Mouse (Mus musculus) midbrain, postnatal 0 days (tissue): ENCODE measurements around the gene Rpap1. TPM values are rescaled to one million over a fixed set of nuclear protein-coding genes. Genes with fewer than 3 reads are reported as not detected.
"Not testable (repeated sequence)": the region's sequence is repeated elsewhere in the genome, so short reads cannot be mapped to it uniquely, and the experiment has no call there.

Source experiments
- ATAC-seq: fragments of 200-750 bp; cut with Nextera tagmentation; 2 replicates; pipeline ENCODE4 v1.8.0; 2017; ENCODE audit warnings: moderate number of reproducible peaks, mild to moderate bottlenecking, moderate TSS enrichment, moderate library complexity; ENCODE audit not compliant: low FRiP score
- DNase-seq: peaks from one replicate; pipeline ENCODE4 v3.0.0-alpha.2; 2015; ENCODE audit warnings: low spot score
- H3K27ac ChIP-seq: fragments of 300-500 bp; sonication (generic); 2 replicates; pipeline ENCODE4 v1.5.1; 2014; ENCODE audit warnings: low read depth, mild to moderate bottlenecking, low read length, mixed read lengths
- H3K27me3 ChIP-seq: fragments of 300-500 bp; sonication (generic); 2 replicates; pipeline ENCODE4 v1.6.1; 2014; ENCODE audit warnings: low read length, control low read depth, mixed read lengths; ENCODE audit not compliant: insufficient read depth
- H3K36me3 ChIP-seq: fragments of 300-500 bp; sonication (generic); 2 replicates; pipeline ENCODE4 v1.6.1; 2014; ENCODE audit warnings: low read length, control low read depth, mixed read lengths; ENCODE audit not compliant: insufficient read depth
- H3K4me1 ChIP-seq: fragments of 300-500 bp; sonication (generic); 2 replicates; pipeline ENCODE4 v1.6.1; 2014; ENCODE audit warnings: mild to moderate bottlenecking, control low read depth, antibody characterized with exemption, low read length, mixed read lengths; ENCODE audit not compliant: insufficient read depth
- H3K4me2 ChIP-seq: fragments of 300-500 bp; sonication (generic); 2 replicates; pipeline ENCODE4 v1.6.1; 2014; ENCODE audit warnings: low read depth, mild to moderate bottlenecking, low read length, mixed read lengths; ENCODE audit not compliant: poor library complexity, severe bottlenecking
- H3K4me3 ChIP-seq: fragments of 300-500 bp; sonication (generic); 2 replicates; pipeline ENCODE4 v1.5.1; 2014; ENCODE audit warnings: low read depth, mild to moderate bottlenecking, low read length, moderate library complexity
- H3K9ac ChIP-seq: fragments of 300-500 bp; sonication (generic); replicated peaks from 2 replicates; pipeline ENCODE4 v1.6.1; 2014; ENCODE audit warnings: mild to moderate bottlenecking, low read length, moderate library complexity, mixed read lengths; ENCODE audit not compliant: poor library complexity, severe bottlenecking
- H3K9me3 ChIP-seq: fragments of 300-500 bp; sonication (generic); 2 replicates; pipeline ENCODE4 v1.6.1; 2016; ENCODE audit warnings: low read length, control low read depth
- CTCF ChIP-seq: IDR thresholded peaks from 2 replicates; pipeline ENCODE4 v1.5.1; 2016; ENCODE audit warnings: antibody characterized with exemption, mild to moderate bottlenecking
- whole genome bisulfite sequencing: fragments of 180-500 bp; shearing (Covaris S2); extraction: QIAGEN DNeasy Blood & Tissue Kit; methylation state at CpG from one replicate; pipeline ENCODE4 v1.1.7; 2014; 5-methylcytosine and 5-hydroxymethylcytosine counted together
- polyA plus RNA-seq: library from polyadenylated mRNA; unstranded; fragments of >200 nt; fragmentation: Nextera tagmentation; extraction: Ambion mirVana; gene quantifications from 2 replicates; pipeline ENCODE4 v1.2.1, GENCODE M21; 2015
- total RNA-seq: library from RNA; depleted of rRNA; stranded (reverse); fragments of >200 nt; gene quantifications from 2 replicates; pipeline ENCODE4 v1.2.3, GENCODE M21; 2014; rRNA removed

Rpap1 gene
- total and polyA plus RNA-seq, 2 experiments from 2014 or later: 11.1 to 16.0 TPM

DNA sequence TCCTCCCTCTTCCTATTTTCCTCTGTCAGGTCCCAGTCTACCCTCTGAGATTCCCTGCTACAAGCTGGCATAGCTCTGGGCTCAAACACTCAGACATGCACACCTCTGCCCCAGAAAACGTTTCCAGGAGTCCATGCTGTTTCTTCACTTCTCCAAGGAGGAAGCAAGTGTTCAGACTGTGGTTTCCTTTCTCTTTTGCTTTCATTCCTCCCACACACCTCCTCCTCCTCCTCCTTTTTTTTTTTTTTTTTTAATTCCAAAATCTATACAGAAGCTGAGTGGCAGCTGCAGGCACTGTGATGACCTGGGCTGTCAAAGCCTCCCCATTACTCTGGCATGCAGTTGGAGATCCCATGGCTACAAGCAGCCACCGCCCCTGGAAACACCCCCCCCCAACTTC, 46.8 kb downstream of the Rpap1 start:
- Histone ChIP-seq H3K9me3 (no peaks in the 10 kb centered on the region), H3K9ac (no peak overlapping the region), H3K27me3 (peaks cover 45% of the 10 kb centered on the region), H3K4me1 (peaks cover 12% of the 10 kb centered on the region; the same call in 1 of the 2 replicates), H3K27ac (no peak overlapping the region), H3K36me3 (0 out of 2 replicates have a peak, but pooled peaks cover 4% of the 10 kb centered on the region), H3K4me3 (no peak overlapping the region), H3K4me2 (no peak overlapping the region)
- ATAC-seq: no peak
- no peak for TF ChIP-seq CTCF
- 13% methylated on average over 2 of the region's 2 CpGs for WGBS
- no peak for DNase-seq

DNA sequence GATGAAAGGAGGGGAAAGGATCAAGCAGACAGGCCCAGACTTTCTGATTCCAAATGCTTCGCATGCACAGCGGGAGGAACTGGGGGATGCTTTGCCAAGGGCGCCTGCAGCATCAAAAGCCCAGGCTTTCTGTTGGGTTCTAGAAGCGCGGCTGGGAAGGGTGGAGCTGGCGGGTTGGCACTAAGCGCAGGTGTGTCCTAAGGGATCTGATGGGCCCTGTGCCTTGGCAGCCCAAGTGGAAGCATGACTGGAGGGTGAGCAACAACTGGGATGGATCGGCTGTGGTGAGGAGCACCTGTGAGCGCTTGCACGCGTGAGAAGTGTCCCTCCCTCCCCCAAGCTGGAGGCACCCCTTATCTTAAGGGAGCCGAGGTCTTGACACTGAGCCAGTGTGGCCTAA, 50.2 kb downstream of the Rpap1 start:
- ATAC-seq: no peak

DNA sequence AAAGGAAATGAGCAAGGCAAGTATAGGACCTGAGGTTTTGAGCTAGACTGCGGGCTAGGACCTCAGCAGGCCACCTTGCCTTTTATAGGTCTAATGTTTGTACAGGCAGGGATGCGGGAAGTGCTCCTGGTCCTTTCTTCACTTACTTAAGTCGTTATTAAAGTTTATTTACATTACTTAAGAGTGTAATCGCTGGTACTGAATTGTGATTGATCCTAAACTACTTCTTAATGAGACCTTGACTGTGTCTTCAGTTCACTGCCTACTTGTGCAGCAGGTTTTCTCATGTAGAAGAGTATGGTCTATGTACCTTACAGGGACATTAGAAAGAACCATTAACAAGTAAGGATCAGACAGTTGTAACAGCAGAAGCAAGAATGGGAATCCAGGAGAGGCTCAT, 56.6 kb downstream of the Rpap1 start:
- H3K4me2 ChIP-seq: no peak overlapping the region
- H3K9me3 ChIP-seq: no peaks in the 10 kb centered on the region
- 92% methylated on average over 4 of the region's 4 CpGs for WGBS
- no peaks in the 10 kb centered on the region for H3K27me3 ChIP-seq
- H3K27ac ChIP-seq: no peak overlapping the region
- DNase-seq (no peak), ATAC-seq (no peak)
- no peaks in the 10 kb centered on the region for H3K4me1 ChIP-seq
- H3K4me3 ChIP-seq: no peak overlapping the region
- TF ChIP-seq CTCF: no peak
- no peak overlapping the region for H3K9ac ChIP-seq
- peaks cover 66% of the 10 kb centered on the region for H3K36me3 ChIP-seq

More for the DNA sequence above, 50.2 kb downstream of the Rpap1 start:
- DNase-seq: no peak
- Histone ChIP-seq H3K4me3 (no peak overlapping the region), H3K9ac (no peak overlapping the region), H3K36me3 (peaks cover 20% of the 10 kb centered on the region), H3K4me2 (no peak overlapping the region), H3K9me3 (no peaks in the 10 kb centered on the region), H3K4me1 (peaks cover 5% of the 10 kb centered on the region; the same call in 1 of the 2 replicates), H3K27me3 (peaks cover 19% of the 10 kb centered on the region), H3K27ac (no peak overlapping the region)
- 20% methylated on average over 12 of the region's 12 CpGs for WGBS
- TF ChIP-seq CTCF: no peak

DNA sequence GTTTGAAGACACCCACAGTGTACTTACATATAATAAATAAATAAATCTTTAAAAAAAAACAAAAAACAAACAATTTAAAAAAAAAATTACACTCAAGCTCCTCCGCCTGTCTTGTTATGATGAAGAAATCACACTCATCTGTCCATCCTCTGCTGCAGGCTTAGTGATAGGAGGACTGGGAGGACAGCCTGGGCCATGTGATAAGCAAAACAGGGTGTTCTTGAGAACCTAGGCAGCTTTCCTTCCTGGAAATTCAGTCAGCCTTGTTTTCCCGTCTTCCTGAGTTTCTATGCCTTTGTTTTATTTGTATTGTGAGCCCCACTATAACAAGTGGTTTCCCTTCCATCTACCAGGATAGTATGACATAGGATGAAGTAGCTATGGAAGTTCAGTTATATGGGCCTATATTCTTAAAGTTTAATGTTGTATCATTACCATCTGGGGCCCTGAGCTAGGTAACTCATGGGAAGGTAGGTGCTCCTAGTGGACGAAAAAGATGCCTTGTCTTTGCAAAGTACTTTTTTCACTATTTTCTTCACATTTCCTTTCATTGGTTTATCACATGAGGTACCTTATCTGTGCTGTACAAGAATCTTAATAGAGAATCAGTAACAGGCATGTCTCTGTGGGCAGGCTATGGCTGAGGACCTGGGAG, 59.4 kb downstream of the Rpap1 start:
- WGBS: 93% methylated on average over 3 of the region's 3 CpGs
- no peak for ATAC-seq

DNA sequence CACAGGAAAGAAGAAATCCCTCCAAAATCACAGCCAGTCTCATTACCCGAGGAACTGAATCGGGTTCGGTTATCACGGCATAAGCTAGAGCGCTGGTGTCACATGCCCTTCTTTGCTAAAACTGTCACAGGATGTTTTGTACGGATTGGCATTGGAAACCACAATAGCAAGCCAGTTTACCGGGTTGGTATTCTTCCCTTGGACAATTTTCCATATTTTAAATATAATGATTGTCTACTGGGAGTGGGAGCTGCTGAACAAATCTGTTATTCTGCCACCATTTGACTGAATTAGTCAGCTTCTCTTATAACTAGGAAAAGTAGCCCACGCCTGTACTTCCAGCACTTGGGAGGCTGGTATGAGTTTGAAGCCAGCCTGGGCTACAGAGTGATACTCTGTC, 66.3 kb downstream of the Rpap1 start:
- Histone ChIP-seq H3K4me1 (no peaks in the 10 kb centered on the region), H3K4me2 (no peak overlapping the region), H3K27ac (no peak overlapping the region), H3K9ac (no peak overlapping the region), H3K9me3 (no peaks in the 10 kb centered on the region), H3K4me3 (no peak overlapping the region), H3K36me3 (peaks cover 56% of the 10 kb centered on the region), H3K27me3 (no peaks in the 10 kb centered on the region)
- ATAC-seq: no peak
- no peak for TF ChIP-seq CTCF
- WGBS: 96% methylated on average over 8 of the region's 8 CpGs
- no peak for DNase-seq

More for the DNA sequence above, 59.4 kb downstream of the Rpap1 start:
- Histone ChIP-seq H3K9me3 (no peaks in the 10 kb centered on the region), H3K4me3 (no peak overlapping the region), H3K9ac (no peak overlapping the region), H3K27me3 (no peaks in the 10 kb centered on the region), H3K27ac (no peak overlapping the region), H3K4me2 (no peak overlapping the region), H3K4me1 (no peaks in the 10 kb centered on the region), H3K36me3 (peaks cover 75% of the 10 kb centered on the region)
- no peak for DNase-seq
- TF ChIP-seq CTCF: no peak

DNA sequence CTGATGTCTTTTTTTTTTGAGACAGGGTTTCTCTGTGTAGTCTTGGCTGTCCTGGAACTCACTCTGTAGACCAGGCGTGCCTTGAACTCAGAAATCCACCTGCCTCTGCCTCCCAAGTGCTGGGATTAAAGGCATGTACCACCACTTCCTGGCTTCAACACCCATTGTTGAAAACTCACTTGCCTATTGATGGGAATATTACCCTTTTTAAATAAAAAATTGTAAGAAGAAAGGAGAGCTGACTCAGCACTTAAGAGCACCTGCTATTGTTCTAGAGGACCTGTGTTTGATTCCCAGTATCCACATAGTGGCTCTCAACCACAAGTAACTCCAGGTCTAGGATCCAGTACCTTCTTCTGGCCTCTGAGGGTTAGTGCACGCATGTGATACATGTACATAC, 71.5 kb downstream of the Rpap1 start:
- H3K4me2 ChIP-seq, H3K27ac ChIP-seq, H3K27me3 ChIP-seq, ATAC-seq, H3K4me3 ChIP-seq, DNase-seq, H3K9me3 ChIP-seq, H3K4me1 ChIP-seq, H3K9ac ChIP-seq: not testable (repeated sequence)
- H3K36me3 ChIP-seq: peaks cover 19% of the 10 kb centered on the region
- WGBS: 92% methylated on average over 2 of the region's 2 CpGs

Other genes starting within 250 kb of the Rpap1 start
- 0.93 and 2.3 TPM in 2 replicates for gene Exd1, start 239.9 kb downstream of the Rpap1 start, total RNA-seq
- gene Exd1, start 239.9 kb downstream of the Rpap1 start, polyA plus RNA-seq: 0.84 and 0.91 TPM in 2 replicates
- gene Chp1, start 239.8 kb downstream of the Rpap1 start, total RNA-seq: 54.7 and 69.4 TPM in 2 replicates
- 51.0 and 51.5 TPM in 2 replicates for gene Chp1, start 239.8 kb downstream of the Rpap1 start, polyA plus RNA-seq
- 3.9 and 6.3 TPM in 2 replicates for gene Nusap1, start 169.2 kb downstream of the Rpap1 start, total RNA-seq
- 4.2 and 4.8 TPM in 2 replicates for gene Nusap1, start 169.2 kb downstream of the Rpap1 start, polyA plus RNA-seq
- 3.1 and 5.2 TPM in 2 replicates for gene Oip5, start 169.1 kb downstream of the Rpap1 start, total RNA-seq
- 2.9 and 3.0 TPM in 2 replicates for gene Oip5, start 169.1 kb downstream of the Rpap1 start, polyA plus RNA-seq
- 17.6 and 18.1 TPM in 2 replicates for gene Ndufaf1, start 124.7 kb downstream of the Rpap1 start, total RNA-seq
- 43.6 and 44.1 TPM in 2 replicates for gene Ndufaf1, start 124.7 kb downstream of the Rpap1 start, polyA plus RNA-seq
- 24.4 and 27.0 TPM in 2 replicates for gene Rtf1, start 112.5 kb downstream of the Rpap1 start, total RNA-seq
- gene Rtf1, start 112.5 kb downstream of the Rpap1 start, polyA plus RNA-seq: 58.3 and 76.3 TPM in 2 replicates
- 0.42 and 3.4 TPM in 2 replicates for gene Itpka, start 45.2 kb downstream of the Rpap1 start, total RNA-seq
- gene Itpka, start 45.2 kb downstream of the Rpap1 start, polyA plus RNA-seq: 0.50 and 0.57 TPM in 2 replicates
- 8.1 and 9.9 TPM in 2 replicates for gene Ltk, start 27.1 kb downstream of the Rpap1 start, total RNA-seq
- gene Ltk, start 27.1 kb downstream of the Rpap1 start, polyA plus RNA-seq: 2.7 and 3.2 TPM in 2 replicates
- gene Tyro3, start 10.2 kb upstream of the Rpap1 start, total RNA-seq: 66.3 and 72.0 TPM in 2 replicates
- 21.3 and 21.8 TPM in 2 replicates for gene Tyro3, start 10.2 kb upstream of the Rpap1 start, polyA plus RNA-seq
- 68.4 and 75.1 TPM in 2 replicates for gene Mga, start 109.7 kb upstream of the Rpap1 start, total RNA-seq
- 11.9 and 16.2 TPM in 2 replicates for gene Mga, start 109.7 kb upstream of the Rpap1 start, polyA plus RNA-seq
- gene Mapkbp1, start 185.2 kb upstream of the Rpap1 start, total RNA-seq: 54.2 and 64.6 TPM in 2 replicates
- gene Mapkbp1, start 185.2 kb upstream of the Rpap1 start, polyA plus RNA-seq: 7.1 and 7.4 TPM in 2 replicates
- gene Jmjd7, start 239.9 kb upstream of the Rpap1 start, total RNA-seq: 4.9 and 11.7 TPM in 2 replicates
- 13.6 and 13.7 TPM in 2 replicates for gene Jmjd7, start 239.9 kb upstream of the Rpap1 start, polyA plus RNA-seq
- 3.7 and 6.6 TPM in 2 replicates for gene Gm28042, start 240.0 kb upstream of the Rpap1 start, total RNA-seq
- gene Gm28042, start 240.0 kb upstream of the Rpap1 start, polyA plus RNA-seq: 0.98 and 2.5 TPM in 2 replicates
- gene Pla2g4b, start 245.9 kb upstream of the Rpap1 start, total RNA-seq: 4.9 and 9.2 TPM in 2 replicates
- 0.20 and 0.34 TPM in 2 replicates for gene Pla2g4b, start 245.9 kb upstream of the Rpap1 start, polyA plus RNA-seq